In genomic region chr17:6861181-6862039, GRCm38 (mm10) we compare ENCODE assay signal across 8 mouse cellular contexts.
DNase-seq lines count a peak whose midpoint lies in the region; ATAC-seq lines count a peak whose summit lies in the region.

No protein-coding gene starts in this region.

- ATAC-seq in forebrain, embryonic 14.5 days = peak; percentile 89
- ATAC-seq in hindbrain, embryonic 15.5 days (ENCODE audit: low FRiP score, low read depth) = peak; percentile 92
- 0 out of 2 replicates have a peak, but pooled peaks have one; percentile 25 for ATAC-seq in lung, embryonic 15.5 days (ENCODE audit: borderline replicate concordance, extremely low read depth, low FRiP score, low TSS enrichment)
- peak; percentile 59 for ATAC-seq in neutrophil, adult 5-6 weeks (ENCODE audit: extremely low read depth, insufficient number of reproducible peaks, low FRiP score, poor library complexity, severe bottlenecking)

- H3K4me1 ChIP-seq in forebrain, embryonic 14.5 days (ENCODE audit: control insufficient read depth, insufficient read depth, low read length) = peaks cover 14% of the 10 kb centered on the region; the same call in 1 of the 2 replicates
- H3K4me1 ChIP-seq in hindbrain, embryonic 15.5 days (replicated peaks) = peaks cover 36% of the 10 kb centered on the region
- H3K4me1 ChIP-seq in lung, embryonic 15.5 days = peaks cover 48% of the 10 kb centered on the region

- H3K9ac ChIP-seq in forebrain, embryonic 14.5 days (ENCODE audit: low read length) = peak overlapping the region; percentile 59
- H3K9ac ChIP-seq in hindbrain, embryonic 15.5 days = peak overlapping the region; percentile 3; the same call in 1 of the 2 replicates
- peak overlapping the region; percentile 18; the same call in 1 of the 2 replicates for H3K9ac ChIP-seq in lung, embryonic 15.5 days

- peak overlapping the region; percentile 89 for H3K27ac ChIP-seq in forebrain, embryonic 14.5 days (ENCODE audit: low read depth, low read length)
- peak overlapping the region; percentile 72 for H3K27ac ChIP-seq in hindbrain, embryonic 15.5 days (replicated peaks)
- H3K27ac ChIP-seq in lung, embryonic 15.5 days = peak overlapping the region; percentile 89

- 2% methylated on average over 28 of the region's 28 CpGs for WGBS in forebrain, embryonic 14.5 days
- 3% methylated on average over 28 of the region's 28 CpGs for WGBS in hindbrain, embryonic 15.5 days
- WGBS in lung, embryonic 15.5 days = 18% methylated on average over 28 of the region's 28 CpGs

- H3K27me3 ChIP-seq in forebrain, embryonic 14.5 days (replicated peaks; ENCODE audit: control insufficient read depth, insufficient read depth, low read length) = no peaks in the 10 kb centered on the region
- no peaks in the 10 kb centered on the region for H3K27me3 ChIP-seq in hindbrain, embryonic 15.5 days
- H3K27me3 ChIP-seq in lung, embryonic 15.5 days = no peaks in the 10 kb centered on the region

- H3K36me3 ChIP-seq in forebrain, embryonic 14.5 days (ENCODE audit: control insufficient read depth, insufficient read depth, low read length) = no peaks in the 10 kb centered on the region
- no peaks in the 10 kb centered on the region for H3K36me3 ChIP-seq in hindbrain, embryonic 15.5 days
- H3K36me3 ChIP-seq in lung, embryonic 15.5 days = no peaks in the 10 kb centered on the region

- peak; percentile 57 for DNase-seq in T-cell, adult 2 months (ENCODE audit: low spot score)
- DNase-seq in cerebellum, adult 11 months = peak; percentile 35
- DNase-seq in forebrain, embryonic 14.5 days (ENCODE audit: low spot score) = peak; percentile 89
- DNase-seq in layer of hippocampus, postnatal 10 days (ENCODE audit: low spot score in 2 of 2) = peak; percentile 77 to 78
- peak; percentile 38 for DNase-seq in urinary bladder, postnatal 25 days (ENCODE audit: low spot score)

- H3K4me2 ChIP-seq in forebrain, embryonic 14.5 days (ENCODE audit: low read length) = peak overlapping the region; percentile 44
- H3K4me2 ChIP-seq in hindbrain, embryonic 15.5 days = peak overlapping the region; percentile 46
- peak overlapping the region; percentile 51 for H3K4me2 ChIP-seq in lung, embryonic 15.5 days

- H3K4me3 ChIP-seq in forebrain, embryonic 14.5 days (ENCODE audit: low read depth, low read length) = peak overlapping the region; percentile 13
- peak overlapping the region; percentile 11 for H3K4me3 ChIP-seq in hindbrain, embryonic 15.5 days
- no peak overlapping the region; the same call in 1 of the 2 replicates for H3K4me3 ChIP-seq in lung, embryonic 15.5 days

- H3K9me3 ChIP-seq in forebrain, embryonic 14.5 days (replicated peaks; ENCODE audit: control insufficient read depth, low read length) = no peaks in the 10 kb centered on the region
- no peaks in the 10 kb centered on the region for H3K9me3 ChIP-seq in hindbrain, embryonic 15.5 days
- H3K9me3 ChIP-seq in lung, embryonic 15.5 days = no peaks in the 10 kb centered on the region

Comparison
In these comparisons a context has a peak if more than half of its experiments do, and no peak if none do; other contexts are left out.
1. DNase-seq: peak in every context shown above with its lines; median percentile 89 in forebrain, embryonic 14.5 days; 78 in layer of hippocampus, postnatal 10 days; 57 in T-cell, adult 2 months; 38 in urinary bladder, postnatal 25 days; 35 in cerebellum, adult 11 months.
2. ATAC-seq: peak in every context shown above with its lines; median percentile 92 in hindbrain, embryonic 15.5 days; 89 in forebrain, embryonic 14.5 days; 59 in neutrophil, adult 5-6 weeks; 25 in lung, embryonic 15.5 days.
3. H3K9ac ChIP-seq: peak in every context shown above with its lines; median percentile 59 in forebrain, embryonic 14.5 days; 18 in lung, embryonic 15.5 days; 3 in hindbrain, embryonic 15.5 days.